Mouse (Mus musculus): Measurements from ENCODE around the gene Rbpjl. TPM values are rescaled to one million over a fixed set of nuclear protein-coding genes. Genes with fewer than 3 reads are reported as not detected.

The Rbpjl gene
- 0.12 and 0.16 TPM in 2 replicates for polyA plus RNA-seq (2015; fragmentation: Nextera tagmentation; extraction: Ambion mirVana)

DNA sequence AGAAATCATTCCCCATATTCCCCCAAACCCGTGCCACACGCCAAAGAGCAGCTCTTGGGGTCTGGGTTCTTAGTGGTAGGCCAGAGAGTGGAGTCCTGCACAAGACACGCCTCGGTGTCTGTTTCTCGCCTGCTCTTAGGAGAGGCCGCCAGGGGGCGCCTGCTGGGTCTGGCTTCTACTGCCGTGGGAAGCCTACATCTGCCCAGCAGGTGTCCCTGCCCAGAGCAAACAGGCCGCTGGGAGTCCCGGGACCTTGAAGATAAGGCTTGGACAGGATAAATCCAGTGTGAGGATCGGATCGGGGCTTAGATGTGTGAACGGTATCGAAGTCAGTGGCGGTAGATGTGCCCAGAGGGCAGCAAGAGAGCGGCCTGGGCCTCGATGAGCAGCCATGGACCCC, at the start of gene Rbpjl:
TSS of gene Rbpjl (plus strand) at position 236 of the 400 bp plus-strand sequence.
- WGBS, result 6% methylated on average over 17 of the region's 17 CpGs
- ATAC-seq, result peak; percentile 65
- TF ChIP-seq CTCF (IDR thresholded peaks at IDR 0.05; ENCODE audit: low read depth), result peak; percentile 98

GRCm38 (mm10) chr2:164353356-164353755, 49.6 kb upstream of the Rbpjl start:
- H3K4me1 ChIP-seq (replicated peaks; ENCODE audit: control insufficient read depth, insufficient read depth, low read length), result no peaks in the 10 kb centered on the region
- 77% methylated on average over 11 of the region's 11 CpGs for WGBS
- H3K36me3 ChIP-seq (ENCODE audit: control insufficient read depth, insufficient read depth), result no peaks in the 10 kb centered on the region
- H3K27ac ChIP-seq (ENCODE audit: low read depth, low read length), result no peak overlapping the region
- no peaks in the 10 kb centered on the region for H3K9me3 ChIP-seq (ENCODE audit: control insufficient read depth)
- TF ChIP-seq CTCF (IDR thresholded peaks at IDR 0.05; ENCODE audit: low read depth), result no peak
- H3K27me3 ChIP-seq (replicated peaks; ENCODE audit: control insufficient read depth, insufficient read depth, low read length), result 0 out of 2 replicates have a peak, but pooled peaks cover 6% of the 10 kb centered on the region
- ATAC-seq, result no peak
- no peak overlapping the region for H3K4me2 ChIP-seq (replicated peaks; ENCODE audit: low read depth)
- H3K4me3 ChIP-seq (ENCODE audit: low read depth, low read length), result no peak overlapping the region
- H3K9ac ChIP-seq (ENCODE audit: low read depth, low read length), result no peak overlapping the region

More for the DNA sequence above, at the start of gene Rbpjl:
- Histone ChIP-seq H3K9ac (ENCODE audit: low read depth, low read length) (no peak within 1 kb of the TSS), H3K9me3 (ENCODE audit: control insufficient read depth) (no peaks in the 10 kb centered on the region), H3K36me3 (ENCODE audit: control insufficient read depth, insufficient read depth) (no peaks in the 10 kb centered on the region), H3K27me3 (replicated peaks; ENCODE audit: control insufficient read depth, insufficient read depth, low read length) (peaks cover 69% of the 10 kb centered on the region), H3K4me3 (ENCODE audit: low read depth, low read length) (no peak within 1 kb of the TSS), H3K4me1 (replicated peaks; ENCODE audit: control insufficient read depth, insufficient read depth, low read length) (peaks cover 4% of the 10 kb centered on the region; the same call in 1 of the 2 replicates), H3K27ac (ENCODE audit: low read depth, low read length) (no peak within 1 kb of the TSS), H3K4me2 (replicated peaks; ENCODE audit: low read depth) (peak within 1 kb of the TSS; percentile 66)

DNA sequence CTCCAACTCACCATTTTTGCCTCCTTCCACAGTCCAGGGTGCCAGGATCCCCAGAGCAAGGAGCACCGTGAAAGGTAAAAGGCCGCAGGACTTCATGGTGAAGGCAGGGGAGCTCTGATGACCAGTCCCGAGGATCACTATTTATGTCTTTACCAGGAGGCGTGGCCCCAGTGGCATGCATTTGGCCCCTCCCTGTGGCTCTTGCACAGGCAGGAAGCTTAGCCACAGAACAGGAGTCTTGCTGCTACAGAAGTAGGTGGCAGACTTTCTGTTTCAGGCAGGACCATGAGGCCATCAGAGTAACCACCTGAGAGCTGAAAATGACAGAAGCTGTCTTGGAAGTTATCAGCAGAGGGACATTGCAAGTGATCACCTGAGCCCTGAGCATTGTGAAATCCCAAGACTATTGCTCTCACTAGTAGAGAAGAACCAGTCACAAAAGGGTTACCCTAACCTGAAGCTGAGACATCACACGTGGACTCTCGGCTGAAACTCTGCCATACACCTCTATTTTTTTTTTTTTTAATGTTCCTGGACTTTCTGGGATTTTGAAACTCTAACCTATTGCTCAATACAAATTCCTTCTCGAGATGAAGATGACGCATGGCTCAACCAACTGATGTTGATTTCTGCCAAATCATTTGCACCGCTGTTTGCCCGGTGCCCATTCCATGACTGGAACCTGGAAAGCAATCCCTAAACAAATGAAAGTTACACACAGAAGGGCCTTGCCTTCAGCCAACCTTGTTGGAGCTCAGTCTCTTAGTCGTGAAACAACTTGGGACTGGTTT, 46.6 kb upstream of the Rbpjl start:
- TF ChIP-seq CTCF (IDR thresholded peaks at IDR 0.05; ENCODE audit: low read depth), result no peak
- H3K27ac ChIP-seq (ENCODE audit: low read depth, low read length), result no peak overlapping the region
- H3K4me1 ChIP-seq (replicated peaks; ENCODE audit: control insufficient read depth, insufficient read depth, low read length), result no peaks in the 10 kb centered on the region
- no peak overlapping the region for H3K4me3 ChIP-seq (ENCODE audit: low read depth, low read length)
- no peaks in the 10 kb centered on the region for H3K36me3 ChIP-seq (ENCODE audit: control insufficient read depth, insufficient read depth)
- no peak overlapping the region for H3K9ac ChIP-seq (ENCODE audit: low read depth, low read length)
- 65% methylated on average over 11 of the region's 11 CpGs for WGBS
- H3K27me3 ChIP-seq (replicated peaks; ENCODE audit: control insufficient read depth, insufficient read depth, low read length), result 0 out of 2 replicates have a peak, but pooled peaks cover 2% of the 10 kb centered on the region
- ATAC-seq, result no peak
- no peaks in the 10 kb centered on the region for H3K9me3 ChIP-seq (ENCODE audit: control insufficient read depth)
- no peak overlapping the region for H3K4me2 ChIP-seq (replicated peaks; ENCODE audit: low read depth)

GRCm38 (mm10) chr2:164358373-164358772, 44.6 kb upstream of the Rbpjl start:
- 84% methylated on average over 3 of the region's 3 CpGs for WGBS
- Histone ChIP-seq H3K4me3 (ENCODE audit: low read depth, low read length) (no peak overlapping the region), H3K27ac (ENCODE audit: low read depth, low read length) (no peak overlapping the region), H3K4me1 (replicated peaks; ENCODE audit: control insufficient read depth, insufficient read depth, low read length) (no peaks in the 10 kb centered on the region), H3K27me3 (replicated peaks; ENCODE audit: control insufficient read depth, insufficient read depth, low read length) (no peaks in the 10 kb centered on the region), H3K36me3 (ENCODE audit: control insufficient read depth, insufficient read depth) (no peaks in the 10 kb centered on the region), H3K4me2 (replicated peaks; ENCODE audit: low read depth) (no peak overlapping the region), H3K9ac (ENCODE audit: low read depth, low read length) (no peak overlapping the region), H3K9me3 (ENCODE audit: control insufficient read depth) (no peaks in the 10 kb centered on the region)
- TF ChIP-seq CTCF (IDR thresholded peaks at IDR 0.05; ENCODE audit: low read depth), result peak; percentile 46
- no peak for ATAC-seq

DNA sequence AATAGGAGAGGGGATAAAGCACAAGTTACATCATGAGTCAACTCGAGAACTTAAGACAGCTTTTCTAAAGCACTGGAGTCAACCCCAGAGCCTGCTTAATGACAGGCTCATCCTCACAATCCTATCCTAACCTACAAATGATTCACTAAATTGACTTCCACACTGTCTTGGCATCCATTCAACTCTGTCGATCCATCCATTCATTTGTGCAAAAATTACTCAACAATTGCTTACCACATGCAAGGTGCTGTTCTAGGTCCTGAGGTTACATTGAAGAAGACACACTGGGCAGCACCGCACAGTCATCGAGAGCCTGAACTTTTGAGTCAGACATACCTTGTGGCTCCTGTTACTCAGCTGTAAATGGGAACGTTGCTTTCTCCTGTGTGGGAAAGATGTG, 43.9 kb upstream of the Rbpjl start:
- TF ChIP-seq CTCF (IDR thresholded peaks at IDR 0.05; ENCODE audit: low read depth), result no peak
- Histone ChIP-seq H3K27me3 (replicated peaks; ENCODE audit: control insufficient read depth, insufficient read depth, low read length) (no peaks in the 10 kb centered on the region), H3K27ac (ENCODE audit: low read depth, low read length) (no peak overlapping the region), H3K36me3 (ENCODE audit: control insufficient read depth, insufficient read depth) (no peaks in the 10 kb centered on the region), H3K9me3 (ENCODE audit: control insufficient read depth) (no peaks in the 10 kb centered on the region), H3K4me1 (replicated peaks; ENCODE audit: control insufficient read depth, insufficient read depth, low read length) (no peaks in the 10 kb centered on the region), H3K4me3 (ENCODE audit: low read depth, low read length) (no peak overlapping the region), H3K4me2 (replicated peaks; ENCODE audit: low read depth) (no peak overlapping the region), H3K9ac (ENCODE audit: low read depth, low read length) (no peak overlapping the region)
- no peak for ATAC-seq
- WGBS, result 83% methylated on average over 5 of the region's 5 CpGs

DNA sequence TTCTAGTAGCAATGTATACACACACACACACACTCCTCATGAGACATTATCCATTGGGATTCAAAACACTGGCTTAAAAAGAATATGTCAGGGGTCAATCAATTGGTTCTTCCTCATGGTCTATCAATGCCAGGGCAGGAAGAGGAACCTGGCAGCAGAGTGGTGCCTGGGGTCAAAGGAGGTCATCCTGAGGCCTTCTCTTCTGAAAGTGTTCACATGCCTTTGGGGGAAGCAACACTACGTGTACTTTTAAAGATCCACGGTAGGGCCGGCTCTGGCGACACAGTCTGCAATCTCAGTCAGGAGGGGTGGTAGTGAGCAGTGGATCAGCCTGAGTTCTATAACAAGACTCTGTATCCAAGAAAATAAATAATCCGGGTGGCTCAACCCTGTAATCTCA, 43.3 kb upstream of the Rbpjl start:
- no peak overlapping the region for H3K27ac ChIP-seq (ENCODE audit: low read depth, low read length)
- no peak for TF ChIP-seq CTCF (IDR thresholded peaks at IDR 0.05; ENCODE audit: low read depth)
- no peak for ATAC-seq
- H3K9ac ChIP-seq (ENCODE audit: low read depth, low read length), result no peak overlapping the region
- H3K4me1 ChIP-seq (replicated peaks; ENCODE audit: control insufficient read depth, insufficient read depth, low read length), result no peaks in the 10 kb centered on the region
- WGBS, result 69% methylated on average over 5 of the region's 5 CpGs
- H3K4me2 ChIP-seq (replicated peaks; ENCODE audit: low read depth), result no peak overlapping the region
- no peaks in the 10 kb centered on the region for H3K27me3 ChIP-seq (replicated peaks; ENCODE audit: control insufficient read depth, insufficient read depth, low read length)
- H3K36me3 ChIP-seq (ENCODE audit: control insufficient read depth, insufficient read depth), result no peaks in the 10 kb centered on the region
- no peaks in the 10 kb centered on the region for H3K9me3 ChIP-seq (ENCODE audit: control insufficient read depth)
- H3K4me3 ChIP-seq (ENCODE audit: low read depth, low read length), result no peak overlapping the region

Data from intestine, postnatal 0 days (tissue).